Mouse (Mus musculus) heart, adult 11 months (tissue): ENCODE measurements around the gene Psenen.

Experiments
- DNase-seq: peaks from one replicate; pipeline ENCODE4 v3.0.0; 2022

Psenen gene

GRCm38 (mm10) chr7:30588676-30589434, 25.4 kb upstream of the Psenen start, which contains the start of gene Kmt2b:
Kmt2b (minus strand) TSS chr7:30588726.
- DNase-seq = peak; percentile 100

DNA sequence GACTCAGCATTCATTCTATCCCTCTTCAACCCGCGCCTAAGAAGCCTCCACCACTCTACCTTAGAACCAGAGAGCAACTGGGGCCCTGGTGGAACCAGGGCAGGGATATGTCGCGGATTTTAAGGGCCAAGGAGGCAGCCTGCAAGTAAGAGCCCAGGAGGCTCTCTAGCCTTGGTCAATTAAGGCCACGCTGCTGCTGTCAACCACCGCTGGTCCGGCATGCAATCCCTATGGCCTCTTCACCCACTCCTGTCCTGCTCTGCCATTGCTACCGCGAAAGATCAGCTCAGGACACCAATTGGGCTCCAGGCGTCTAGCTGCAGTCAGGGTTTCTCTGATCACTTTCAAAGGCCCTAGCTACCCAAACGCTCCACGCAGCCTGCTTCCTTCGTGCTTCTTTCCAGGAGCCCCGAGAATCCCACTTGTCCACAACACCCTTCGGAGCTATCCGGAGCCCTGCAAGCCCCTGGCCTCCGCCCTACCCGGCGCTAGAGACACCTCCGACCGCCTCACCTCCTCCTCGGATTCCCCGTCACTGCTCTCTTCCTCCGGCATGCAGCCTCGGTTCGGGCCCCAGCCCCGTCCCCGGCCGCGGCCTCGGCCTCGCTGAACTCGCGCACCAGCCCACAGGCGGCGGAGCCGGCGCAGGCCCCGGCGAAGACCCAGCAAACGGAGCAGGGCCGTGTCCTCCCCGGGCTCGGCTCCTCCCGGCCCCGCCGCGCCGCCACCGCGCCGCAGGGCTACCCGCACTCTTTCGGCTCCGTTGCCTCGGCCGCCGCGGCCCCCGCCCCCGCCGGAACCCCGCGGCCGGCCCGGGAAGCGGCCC, 24.6 kb upstream of the Psenen start:
- no peak for DNase-seq

GRCm38 (mm10) chr7:30586455-30587020, 23.1 kb upstream of the Psenen start:
- peak; percentile 91 for DNase-seq

DNA sequence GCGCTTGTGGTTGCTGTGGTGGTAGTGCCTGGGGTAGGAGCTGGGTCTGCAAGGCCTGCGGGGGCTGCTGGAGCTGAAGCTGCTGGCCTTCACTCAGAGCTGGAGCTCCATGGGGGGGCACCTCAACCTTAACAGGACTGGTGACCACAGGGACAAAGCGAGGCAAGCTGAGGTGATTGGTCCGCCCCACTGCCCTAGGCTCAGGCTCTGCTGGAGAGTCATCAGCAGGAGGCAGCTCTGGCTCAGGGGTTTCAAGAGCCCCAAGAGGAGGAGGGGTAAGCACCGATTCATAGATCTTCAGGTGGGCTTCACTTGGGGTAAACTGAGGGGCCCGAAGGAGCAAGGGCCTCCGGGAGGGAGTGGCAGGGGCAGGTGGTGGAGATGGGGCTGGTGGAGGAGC, 21.7 kb upstream of the Psenen start:
- DNase-seq = peak; percentile 93

DNA sequence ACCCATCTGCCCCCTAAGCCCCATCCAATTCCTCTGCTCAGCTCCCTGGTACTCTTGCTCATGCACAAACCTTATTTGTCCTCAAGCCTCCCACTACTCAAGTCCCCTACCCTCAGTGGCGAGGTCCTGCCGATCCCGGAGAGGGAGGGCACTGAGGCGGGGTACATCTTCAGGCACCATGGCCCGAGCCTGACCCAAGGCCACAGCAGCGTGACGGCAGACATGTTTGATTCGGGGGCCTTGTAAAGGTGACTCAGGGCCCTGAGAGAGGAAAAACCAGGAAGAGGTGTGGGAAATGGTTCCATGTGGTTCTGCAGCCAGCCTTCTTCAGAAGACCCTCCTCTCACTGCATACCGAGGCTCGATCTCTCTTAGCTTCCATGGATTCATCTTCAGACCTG, 20.9 kb upstream of the Psenen start:
- DNase-seq = no peak

DNA sequence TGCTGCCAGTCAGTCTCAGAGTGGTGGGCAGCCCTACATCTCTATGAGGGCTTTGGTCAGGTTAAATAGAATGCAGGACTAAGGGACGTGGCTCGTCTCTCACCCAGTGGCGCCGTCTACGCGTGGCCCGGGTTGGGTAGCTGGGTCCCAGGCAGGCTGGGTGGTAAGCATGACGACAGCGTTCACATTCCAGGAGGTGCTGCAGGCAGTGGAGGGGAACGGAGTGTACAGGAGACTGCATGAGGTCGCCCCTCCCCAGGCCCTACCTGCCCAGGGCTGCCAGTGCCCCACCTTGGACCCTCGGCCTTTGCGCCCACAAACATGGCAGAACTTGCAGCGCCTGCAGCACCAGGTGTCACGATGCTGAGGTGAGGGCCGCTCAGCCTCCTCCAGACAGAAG, 18.1 kb upstream of the Psenen start:
- DNase-seq = peak; percentile 87

GRCm38 (mm10) chr7:30579950-30580349, 16.5 kb upstream of the Psenen start:
- DNase-seq = no peak

DNA sequence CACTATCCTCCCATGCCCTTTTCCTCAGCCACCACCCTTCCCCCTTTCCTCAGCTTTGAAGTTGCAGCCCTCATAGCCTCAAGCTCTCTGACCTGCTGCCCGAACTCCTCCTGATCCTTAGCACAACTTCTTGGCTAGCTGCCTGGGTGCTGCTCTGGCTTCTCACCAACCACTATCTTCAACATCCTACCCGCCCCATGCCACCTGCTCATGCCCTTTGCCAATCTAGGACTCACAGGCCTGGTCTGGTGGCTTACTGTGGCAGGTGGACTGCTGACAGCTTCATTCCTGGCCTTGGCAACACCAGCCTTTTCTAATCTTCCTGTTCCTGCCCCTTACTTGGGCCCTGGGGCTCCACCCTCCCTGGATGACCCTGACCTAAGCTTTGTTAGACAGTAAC, 9.5 kb upstream of the Psenen start:
- DNase-seq = peak; percentile 97

DNA sequence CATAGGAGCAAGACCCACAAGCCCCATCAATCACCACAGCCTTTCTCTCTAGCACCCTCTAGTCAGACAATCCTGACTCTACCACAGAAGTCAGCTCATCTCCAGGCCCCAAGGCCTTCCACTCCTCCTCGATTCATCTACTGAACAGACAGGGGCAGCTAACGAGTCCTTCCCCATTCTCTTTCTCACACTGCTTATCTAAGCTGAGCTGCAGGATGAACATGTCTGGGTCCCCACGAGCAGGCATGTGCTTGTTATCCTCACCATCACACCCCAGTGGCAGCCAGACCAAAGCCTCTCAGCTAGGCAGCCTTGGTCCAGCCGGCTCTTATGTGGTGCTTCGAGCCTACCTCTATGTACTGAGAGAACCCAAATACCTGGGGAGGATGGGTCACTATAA, 9.0 kb upstream of the Psenen start:
- peak; percentile 88 for DNase-seq

- DNase-seq = no peak
Observed at GRCm38 (mm10) chr7:30567555-30567954, 4.1 kb upstream of the Psenen start.

GRCm38 (mm10) chr7:30566033-30566432, 2.6 kb upstream of the Psenen start:
- no peak for DNase-seq

DNA sequence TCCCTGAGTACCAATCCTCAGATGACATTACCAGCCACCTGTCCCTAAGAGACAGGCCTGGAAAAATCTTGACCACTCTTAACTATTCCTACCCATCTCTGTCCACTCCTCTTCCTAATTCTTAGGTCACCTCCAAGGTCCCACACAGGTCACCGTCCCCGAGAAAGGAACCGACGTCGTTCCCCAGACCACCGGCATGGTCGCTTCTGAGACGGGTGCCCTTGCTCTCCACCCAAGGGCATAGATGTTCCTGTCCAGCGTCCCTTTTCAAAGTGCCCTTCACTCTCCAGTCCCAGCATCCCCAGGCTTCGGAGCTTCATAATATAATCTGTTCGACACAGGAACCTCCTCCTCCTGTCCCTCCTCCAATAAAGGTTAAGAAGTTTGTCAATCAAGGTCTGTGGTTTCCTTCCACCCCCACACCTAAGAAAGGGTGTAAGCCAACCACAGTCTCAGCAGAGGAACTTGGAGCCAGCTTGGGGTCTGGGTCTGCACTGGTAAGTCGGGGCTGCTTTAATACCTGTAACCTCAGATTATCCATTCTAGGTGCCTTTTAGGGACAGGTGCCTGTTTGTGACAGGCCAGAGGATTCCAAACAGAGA, 1.6 kb upstream of the Psenen start, which contains the start of gene Igflr1:
TSS of gene Igflr1 (plus strand) at position 458 of the 602 bp plus-strand sequence.
- DNase-seq = no peak

DNA sequence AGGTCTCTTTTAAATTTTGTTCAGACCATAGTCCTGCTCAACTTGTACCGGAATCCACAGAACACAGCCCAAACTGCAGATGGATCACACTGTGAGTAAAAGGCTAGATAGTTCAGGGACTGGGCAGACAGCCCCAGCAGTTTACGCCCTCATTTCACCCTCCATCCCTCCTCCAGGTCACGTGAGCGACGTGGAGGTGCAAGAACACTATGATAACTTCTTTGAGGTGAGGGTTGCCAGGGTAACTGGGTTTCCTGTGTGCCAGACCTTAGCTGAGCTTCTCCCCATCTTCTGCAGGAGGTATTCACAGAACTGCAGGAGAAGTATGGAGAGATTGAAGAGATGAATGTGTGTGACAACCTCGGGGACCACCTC, 466 bp upstream of the Psenen start:
- DNase-seq = no peak

DNA sequence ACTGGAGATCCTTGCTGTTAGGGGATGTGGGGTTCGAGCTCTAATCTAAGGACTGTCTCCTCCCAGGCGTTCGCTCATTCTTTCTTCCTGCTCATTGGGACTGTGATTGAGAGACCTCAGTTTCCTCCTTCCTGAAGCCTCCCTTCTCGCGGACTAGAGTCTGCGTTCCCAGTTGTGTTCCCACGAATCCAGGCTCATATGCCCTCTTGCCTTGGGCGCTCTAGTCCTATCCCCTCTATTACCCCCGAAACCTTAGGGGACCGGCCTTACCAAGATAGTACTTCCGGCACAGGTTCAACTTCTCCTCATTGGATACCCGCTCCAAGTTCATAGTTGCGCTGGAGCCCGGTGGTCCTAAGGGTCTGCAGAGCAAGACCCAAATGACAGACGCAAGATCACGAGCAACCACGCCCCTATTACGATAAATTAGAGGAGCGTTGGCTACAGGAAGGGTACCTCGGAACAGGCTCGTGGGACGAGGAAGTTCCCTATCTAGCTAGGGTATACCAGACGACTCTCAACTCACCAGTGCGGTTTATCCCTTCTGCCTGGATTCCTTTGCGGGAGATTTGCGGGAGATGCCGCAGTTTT, 806 bp downstream of the Psenen start:
- DNase-seq = no peak

DNA sequence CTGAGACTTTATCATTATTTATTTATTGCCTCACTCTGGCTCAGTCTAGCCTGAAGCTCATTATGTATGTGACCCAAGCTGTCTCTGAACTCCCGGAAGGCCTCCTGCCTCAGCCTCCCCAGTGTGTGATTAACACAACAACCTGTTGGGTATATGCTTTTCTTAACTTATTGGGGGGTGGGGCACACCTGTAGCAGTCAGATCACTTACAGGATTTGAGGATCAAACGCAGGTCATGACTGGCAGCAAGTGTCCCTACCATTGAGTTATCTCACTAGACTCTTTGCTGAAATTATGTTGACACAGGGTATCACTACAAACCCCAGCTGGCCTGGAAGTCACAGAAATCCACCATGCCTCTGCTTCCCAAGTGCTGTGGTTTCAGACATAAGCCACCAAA, 3.1 kb downstream of the Psenen start:
- DNase-seq = no peak

- peak; percentile 100 for DNase-seq
Observed at GRCm38 (mm10) chr7:30559443-30559954, 3.9 kb downstream of the Psenen start, which contains the start of gene Lin37. Lin37 (minus strand) TSS chr7:30559838.

DNA sequence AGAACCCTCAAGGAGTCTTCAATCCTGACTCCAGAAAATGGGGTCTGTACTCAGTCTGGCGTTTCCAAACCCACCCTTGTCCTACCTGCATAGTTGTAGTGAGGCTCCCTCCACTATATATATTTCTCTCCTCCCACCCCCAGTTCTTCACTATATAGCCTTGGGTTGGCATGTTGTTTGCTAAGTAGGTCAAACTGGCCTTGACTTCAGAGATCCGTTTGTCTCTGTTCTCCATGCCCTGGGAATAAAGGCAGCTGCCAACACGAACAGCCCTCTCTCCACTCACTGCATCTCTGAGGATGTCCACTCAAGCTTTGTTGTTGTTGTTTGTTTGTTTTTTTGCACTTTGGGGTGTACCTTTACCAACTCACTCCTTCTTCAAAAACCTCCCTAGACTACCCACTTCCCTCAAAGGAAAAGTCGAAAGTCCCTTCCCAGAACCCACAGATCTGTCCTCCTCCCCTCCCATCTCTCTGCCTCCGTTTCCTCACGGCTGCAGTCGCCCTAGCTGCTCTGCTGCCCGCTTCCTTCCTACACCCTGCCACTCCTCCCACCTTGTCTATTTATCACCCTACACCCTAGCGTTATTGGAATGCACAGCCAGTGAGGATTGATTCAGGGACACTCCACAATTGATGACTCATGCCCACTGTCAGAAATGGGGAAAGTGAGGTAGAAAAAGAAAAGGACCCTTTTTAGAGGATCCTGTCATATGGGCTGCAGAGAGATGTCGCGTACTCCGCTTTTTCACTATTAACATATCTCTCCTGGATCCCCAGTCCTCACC, 4.6 kb downstream of the Psenen start:
- DNase-seq = peak; percentile 93

GRCm38 (mm10) chr7:30557901-30558514, 5.4 kb downstream of the Psenen start:
- DNase-seq = peak; percentile 92

GRCm38 (mm10) chr7:30556894-30557536, 6.4 kb downstream of the Psenen start:
- DNase-seq = peak; percentile 92

GRCm38 (mm10) chr7:30553810-30554584, 9.4 kb downstream of the Psenen start:
- DNase-seq = peak; percentile 94
